Mouse (Mus musculus): ENCODE results near the gene Gatd1. TPM values are rescaled to one million over a fixed set of nuclear protein-coding genes. Genes with fewer than 3 reads are reported as not detected.

The Gatd1 gene
- polyA plus RNA-seq, 1 experiment, result 11.1 TPM

DNA sequence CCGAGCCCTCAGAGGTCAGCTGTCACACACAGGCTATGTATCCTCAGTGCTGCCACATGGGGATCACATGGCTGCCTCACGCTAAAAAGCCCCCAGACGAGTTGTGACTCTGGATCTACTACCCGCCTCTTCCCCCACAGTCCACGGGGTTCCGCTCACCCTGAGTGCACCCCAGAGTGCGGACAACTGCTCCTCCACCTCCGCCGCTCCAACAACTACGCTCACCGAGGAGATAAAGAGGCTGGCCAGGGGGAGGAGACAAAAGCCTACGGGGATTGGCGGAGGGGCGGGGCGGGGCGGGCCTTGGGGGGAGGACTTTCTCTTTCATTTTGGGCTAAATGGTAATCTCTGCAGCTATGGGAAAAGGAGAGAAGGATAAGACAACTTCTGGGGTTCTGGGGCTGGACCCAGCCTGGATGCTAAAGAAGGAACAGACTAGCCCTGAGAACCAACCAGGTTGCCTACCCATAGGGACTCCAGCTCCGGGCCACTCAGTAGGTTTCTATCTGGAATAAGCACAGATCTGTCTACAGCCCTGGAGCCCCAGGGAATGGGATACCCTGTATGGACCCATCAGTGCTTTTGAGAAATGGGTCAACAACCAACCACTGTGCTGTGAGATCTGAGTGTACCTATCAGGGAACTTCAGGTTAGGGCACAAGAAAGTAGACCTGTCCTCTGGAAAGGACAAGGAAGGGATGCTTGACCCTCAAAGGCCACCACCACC lies 21.4 kb upstream of the Gatd1 start:
- peak overlapping the region; percentile 97 for H3K4me3 ChIP-seq (replicated peaks)
- TF ChIP-seq GATA1 (IDR thresholded peaks at IDR 0.05; ENCODE audit: borderline replicate concordance, low read length), result no peak
- no peak for TF ChIP-seq FLI1 (IDR thresholded peaks at IDR 0.05; ENCODE audit: low read length)
- H3K27me3 ChIP-seq (replicated peaks), result no peaks in the 10 kb centered on the region
- peaks cover 73% of the 10 kb centered on the region for H3K4me1 ChIP-seq
- H3K36me3 ChIP-seq (replicated peaks; ENCODE audit: low read length), result peaks cover 69% of the 10 kb centered on the region
- H3K9me3 ChIP-seq, result no peaks in the 10 kb centered on the region

DNA sequence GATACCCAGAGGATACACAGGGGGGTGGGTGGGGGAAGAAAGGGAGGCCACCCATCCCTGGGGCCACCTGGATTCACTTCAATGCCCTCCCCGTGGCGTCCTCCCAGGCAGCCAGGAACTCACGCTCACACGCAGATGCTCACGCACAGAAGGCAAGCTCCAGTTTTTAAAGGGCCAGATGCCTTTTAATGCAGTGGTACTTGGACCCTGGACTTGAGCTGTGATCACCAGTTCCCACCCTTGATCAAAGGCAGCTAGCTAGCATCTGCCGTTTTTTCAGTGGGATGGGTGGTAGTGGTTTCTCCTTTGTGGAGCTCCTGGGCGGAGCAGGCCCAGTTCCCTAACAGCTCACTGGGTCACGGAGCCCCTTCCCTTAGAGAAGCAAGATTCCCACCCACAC lies 20.5 kb upstream of the Gatd1 start:
- Histone ChIP-seq H3K27me3 (replicated peaks) (no peaks in the 10 kb centered on the region), H3K4me3 (replicated peaks) (peak overlapping the region; percentile 97), H3K4me1 (peaks cover 66% of the 10 kb centered on the region), H3K36me3 (replicated peaks; ENCODE audit: low read length) (peaks cover 67% of the 10 kb centered on the region), H3K9me3 (no peaks in the 10 kb centered on the region)
- no peak for TF ChIP-seq FLI1 (IDR thresholded peaks at IDR 0.05; ENCODE audit: low read length)
- TF ChIP-seq GATA1 (IDR thresholded peaks at IDR 0.05; ENCODE audit: borderline replicate concordance, low read length), result no peak

DNA sequence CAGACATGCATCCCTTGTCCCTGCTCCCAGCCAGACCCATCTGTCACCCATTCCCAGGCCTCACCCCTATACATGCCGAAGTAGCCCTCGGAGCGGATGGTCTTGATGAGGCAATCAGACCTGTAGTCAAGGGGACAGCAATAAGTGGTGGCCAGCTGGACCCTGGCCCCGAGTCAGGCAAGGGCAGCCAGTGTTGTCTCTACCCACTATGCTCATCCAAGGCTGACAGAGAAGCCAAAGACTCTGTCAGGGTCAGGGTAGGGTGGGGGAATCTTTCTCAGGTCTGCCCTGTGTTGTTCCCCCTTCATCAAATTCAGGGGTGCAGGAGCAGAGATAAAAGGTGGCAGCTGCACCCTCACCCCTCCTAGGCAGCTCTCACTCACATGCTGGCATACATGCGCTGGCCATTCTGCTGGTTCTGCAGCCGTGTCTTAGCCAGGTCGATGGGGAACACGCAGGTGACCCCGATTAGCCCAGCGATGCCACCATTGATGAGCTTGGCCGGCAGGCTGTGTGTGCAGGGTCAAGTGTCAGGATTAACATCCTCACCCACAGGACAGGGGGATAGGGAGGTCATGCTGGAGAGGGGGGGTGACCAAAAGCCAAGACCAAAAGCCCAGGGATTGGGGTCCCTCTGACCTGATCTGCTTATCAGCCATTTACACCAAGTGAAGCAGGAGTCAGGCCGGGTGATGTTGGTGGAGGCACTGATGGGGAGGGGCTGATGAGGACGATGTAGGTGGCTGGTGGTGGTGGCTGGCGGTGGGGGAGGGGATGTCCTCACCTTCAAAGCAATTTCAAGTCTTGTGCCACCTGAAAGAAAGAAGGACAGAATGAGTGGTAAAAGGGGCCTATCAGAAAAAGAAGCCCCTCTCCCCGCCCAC lies 19.8 kb upstream of the Gatd1 start:
- Histone ChIP-seq H3K4me1 (peaks cover 69% of the 10 kb centered on the region), H3K4me3 (replicated peaks) (peak overlapping the region; percentile 6), H3K27me3 (replicated peaks) (no peaks in the 10 kb centered on the region), H3K9me3 (no peaks in the 10 kb centered on the region), H3K36me3 (replicated peaks; ENCODE audit: low read length) (peaks cover 60% of the 10 kb centered on the region)
- TF ChIP-seq FLI1 (IDR thresholded peaks at IDR 0.05; ENCODE audit: low read length) (no peak), GATA1 (IDR thresholded peaks at IDR 0.05; ENCODE audit: borderline replicate concordance, low read length) (no peak)

DNA sequence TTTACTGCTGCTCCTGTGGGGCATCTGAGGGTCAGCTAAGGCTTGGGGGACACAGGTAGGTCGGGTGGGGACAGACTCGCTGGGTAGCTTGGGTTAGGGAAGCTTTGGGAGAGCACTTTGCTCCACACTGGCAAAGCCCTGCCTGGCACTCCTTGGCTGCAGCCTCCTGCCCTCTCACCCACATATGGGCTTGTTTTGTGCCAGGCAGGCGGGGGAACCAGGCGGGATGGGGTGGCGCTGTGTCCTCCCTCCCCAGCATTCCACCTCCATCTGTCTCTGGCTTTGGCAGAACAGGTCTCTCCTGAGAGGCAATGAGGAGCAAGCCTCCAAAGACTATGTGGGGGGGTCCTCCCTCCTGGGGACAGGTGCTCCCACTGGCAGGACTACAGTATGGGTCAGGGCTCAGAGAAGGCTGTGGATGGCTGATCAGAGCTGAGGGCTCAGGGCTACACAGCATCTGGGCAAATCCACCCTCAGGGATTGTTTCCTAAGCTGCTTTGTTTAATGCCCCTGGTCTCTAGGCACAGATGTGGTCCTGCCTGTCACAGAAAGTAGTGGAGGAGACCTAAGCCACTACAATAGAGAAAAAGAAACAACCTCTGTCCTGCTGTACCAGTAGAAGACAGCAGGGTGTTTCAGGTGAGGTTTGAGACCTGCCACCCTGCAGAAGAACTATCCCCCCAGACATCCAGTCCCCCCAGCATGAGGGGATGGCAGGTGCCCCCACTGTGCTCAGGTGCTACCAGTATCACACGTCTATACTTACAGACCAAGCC lies 19.0 kb upstream of the Gatd1 start:
- peaks cover 51% of the 10 kb centered on the region for H3K36me3 ChIP-seq (replicated peaks; ENCODE audit: low read length)

DNA sequence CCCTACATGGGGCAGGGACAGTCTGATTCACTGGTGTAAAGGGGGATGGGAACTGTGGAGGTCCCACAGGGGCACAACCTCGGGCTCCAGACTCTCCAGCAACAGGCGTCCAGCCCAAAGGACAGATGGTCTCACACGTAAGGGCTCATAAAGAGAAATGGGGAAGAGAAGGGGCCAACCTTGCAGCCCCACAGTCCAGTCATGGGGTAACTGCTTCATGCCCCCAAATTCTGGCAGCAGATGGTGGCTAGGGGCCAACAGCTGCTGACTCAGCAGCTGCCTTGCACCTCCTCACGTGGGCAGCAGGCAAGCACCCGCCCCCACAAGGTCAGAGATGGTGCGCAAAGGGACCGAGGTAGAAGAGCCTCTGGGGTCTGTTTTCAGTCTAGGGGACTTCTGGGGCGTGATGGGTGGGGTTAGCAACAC lies 18.3 kb upstream of the Gatd1 start:
- Histone ChIP-seq H3K27me3 (replicated peaks) (no peaks in the 10 kb centered on the region), H3K36me3 (replicated peaks; ENCODE audit: low read length) (peaks cover 47% of the 10 kb centered on the region), H3K4me1 (peaks cover 71% of the 10 kb centered on the region), H3K4me3 (replicated peaks) (no peak overlapping the region), H3K9me3 (no peaks in the 10 kb centered on the region)
- no peak for TF ChIP-seq FLI1 (IDR thresholded peaks at IDR 0.05; ENCODE audit: low read length)
- TF ChIP-seq GATA1 (IDR thresholded peaks at IDR 0.05; ENCODE audit: borderline replicate concordance, low read length), result no peak

More for the DNA sequence above, 19.0 kb upstream of the Gatd1 start:
- no peak overlapping the region for H3K4me3 ChIP-seq (replicated peaks)
- TF ChIP-seq GATA1 (IDR thresholded peaks at IDR 0.05; ENCODE audit: borderline replicate concordance, low read length), result no peak
- TF ChIP-seq FLI1 (IDR thresholded peaks at IDR 0.05; ENCODE audit: low read length), result no peak
- H3K9me3 ChIP-seq, result no peaks in the 10 kb centered on the region
- H3K27me3 ChIP-seq (replicated peaks), result no peaks in the 10 kb centered on the region
- H3K4me1 ChIP-seq, result peaks cover 71% of the 10 kb centered on the region

DNA sequence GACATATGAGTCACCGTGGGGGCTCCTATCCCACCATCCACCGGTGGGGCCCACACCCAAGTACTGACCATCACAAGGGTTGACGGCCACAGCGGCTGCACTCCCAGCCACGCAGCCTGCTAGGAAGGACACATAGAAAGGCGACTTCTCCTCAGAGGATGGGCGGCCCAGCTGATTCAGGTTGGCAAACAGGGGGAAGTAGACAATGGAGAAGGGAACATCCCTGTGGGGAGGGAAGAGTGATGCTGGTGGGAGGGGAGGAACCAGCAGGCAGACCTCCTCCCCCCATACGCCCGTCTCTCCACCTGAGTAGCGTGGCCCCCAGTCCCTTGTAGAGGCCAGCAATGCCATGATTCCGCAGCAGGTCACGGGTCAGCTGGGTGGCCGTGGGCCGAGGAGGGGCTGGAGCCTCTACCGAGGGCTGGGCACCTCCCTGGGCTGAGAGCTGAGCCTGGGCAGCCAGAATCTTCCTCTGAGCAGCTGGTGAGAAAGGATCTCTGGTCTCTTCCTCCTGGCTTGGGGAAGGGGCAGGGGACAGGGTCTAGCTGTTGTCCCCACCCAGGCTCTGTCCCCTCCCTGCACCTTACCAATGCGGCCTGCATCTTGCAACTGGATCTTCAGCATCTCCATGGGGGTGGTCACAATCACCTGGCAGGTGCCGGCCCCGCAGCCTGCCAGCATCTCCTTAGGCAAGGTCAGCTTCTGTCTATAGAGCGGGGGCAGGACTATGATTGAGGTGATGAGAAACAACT lies 17.7 kb upstream of the Gatd1 start:
- TF ChIP-seq GATA1 (IDR thresholded peaks at IDR 0.05; ENCODE audit: borderline replicate concordance, low read length), result no peak
- no peak for TF ChIP-seq FLI1 (IDR thresholded peaks at IDR 0.05; ENCODE audit: low read length)
- H3K36me3 ChIP-seq (replicated peaks; ENCODE audit: low read length), result peaks cover 47% of the 10 kb centered on the region
- no peaks in the 10 kb centered on the region for H3K9me3 ChIP-seq
- peaks cover 71% of the 10 kb centered on the region for H3K4me1 ChIP-seq
- H3K4me3 ChIP-seq (replicated peaks), result no peak overlapping the region
- H3K27me3 ChIP-seq (replicated peaks), result no peaks in the 10 kb centered on the region

DNA sequence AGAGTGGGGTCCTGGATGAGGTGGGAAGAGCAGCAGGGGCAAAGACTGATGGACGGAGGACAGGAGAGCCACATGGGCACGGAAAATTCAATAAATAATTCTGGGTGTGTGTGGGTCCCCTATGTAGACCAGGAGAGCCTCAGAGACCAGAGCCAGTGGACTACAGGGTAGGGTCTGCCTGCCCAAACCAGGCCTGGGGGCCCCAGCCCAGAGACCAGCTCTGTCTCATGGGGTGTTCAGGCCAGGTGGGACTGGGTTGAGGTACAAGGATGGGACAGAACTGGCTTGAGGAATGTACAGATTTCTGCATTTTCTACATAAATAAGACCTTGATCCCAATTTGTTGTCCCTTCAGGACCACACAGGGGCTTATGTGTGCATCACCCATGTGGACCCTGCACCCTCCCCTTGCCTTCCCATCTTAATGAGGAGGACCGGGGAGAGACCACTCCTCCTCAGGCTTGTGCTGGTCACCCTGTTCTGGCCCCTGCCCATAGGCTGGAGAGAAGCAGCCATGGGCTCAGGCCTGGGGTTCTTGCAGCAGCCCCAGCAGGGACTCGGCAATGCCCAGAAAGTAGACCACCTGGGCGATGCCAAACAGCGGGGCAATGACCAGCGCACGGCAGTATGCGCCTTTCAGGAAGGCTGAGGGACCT lies 16.8 kb upstream of the Gatd1 start:
- no peak overlapping the region for H3K4me3 ChIP-seq (replicated peaks)
- peaks cover 5% of the 10 kb centered on the region for H3K27me3 ChIP-seq (replicated peaks)
- H3K36me3 ChIP-seq (replicated peaks; ENCODE audit: low read length), result peaks cover 47% of the 10 kb centered on the region
- no peak for TF ChIP-seq FLI1 (IDR thresholded peaks at IDR 0.05; ENCODE audit: low read length)
- TF ChIP-seq GATA1 (IDR thresholded peaks at IDR 0.05; ENCODE audit: borderline replicate concordance, low read length), result no peak
- peaks cover 71% of the 10 kb centered on the region for H3K4me1 ChIP-seq
- H3K9me3 ChIP-seq, result no peaks in the 10 kb centered on the region

DNA sequence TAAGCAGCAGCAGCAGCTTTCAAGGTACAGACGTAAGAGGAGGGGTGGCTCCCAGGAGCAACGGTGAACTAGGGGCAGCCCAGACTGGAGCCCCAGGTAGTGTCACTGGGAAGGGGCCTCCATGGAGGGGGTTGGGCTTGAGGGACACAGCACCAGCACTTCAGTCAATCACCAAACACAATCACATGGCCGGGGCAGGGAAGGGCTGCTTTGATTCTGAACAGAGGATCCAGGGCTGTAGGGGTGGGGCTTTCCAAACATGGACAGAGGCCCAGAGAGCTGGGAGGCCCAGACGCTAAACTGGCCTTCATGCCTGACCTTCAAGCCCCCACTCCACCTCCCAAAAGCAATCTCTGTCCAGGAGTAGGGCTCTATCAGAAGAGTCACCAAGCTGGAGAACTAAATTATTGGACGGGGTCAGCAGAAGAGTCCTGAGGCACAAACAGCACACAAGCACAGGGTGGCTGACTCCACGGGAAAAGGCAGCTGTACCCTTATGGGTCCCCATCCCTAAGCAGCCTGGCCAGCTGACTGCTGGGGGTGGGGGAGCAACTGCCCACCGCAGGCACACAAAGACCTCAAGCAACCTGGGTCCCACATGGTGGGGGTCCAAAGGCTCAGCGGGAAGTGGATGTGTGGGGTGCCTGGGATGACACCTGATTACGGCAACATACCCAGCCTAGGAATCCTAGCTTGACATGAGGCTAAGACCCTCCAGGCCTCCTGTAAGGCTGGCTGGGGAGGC lies 16.1 kb upstream of the Gatd1 start:
- no peak for TF ChIP-seq GATA1 (IDR thresholded peaks at IDR 0.05; ENCODE audit: borderline replicate concordance, low read length)
- TF ChIP-seq FLI1 (IDR thresholded peaks at IDR 0.05; ENCODE audit: low read length), result no peak
- H3K4me1 ChIP-seq, result peaks cover 67% of the 10 kb centered on the region
- no peak overlapping the region for H3K4me3 ChIP-seq (replicated peaks)

More for the DNA sequence above, 16.1 kb upstream of the Gatd1 start:
- Histone ChIP-seq H3K36me3 (replicated peaks; ENCODE audit: low read length) (peaks cover 47% of the 10 kb centered on the region), H3K27me3 (replicated peaks) (peaks cover 8% of the 10 kb centered on the region), H3K9me3 (no peaks in the 10 kb centered on the region)
